Mouse (Mus musculus): ENCODE data around the gene Arpc4.
"Not testable (repeated sequence)": the region's sequence is repeated elsewhere in the genome, so short reads cannot be mapped to it uniquely, and the experiment has no call there.

The Arpc4 gene

GRCm38 (mm10) chr6:113377496-113378385 is at the start of gene Arpc4, which contains the start of gene Tada3:
Arpc4 (plus strand) TSS chr6:113378115.
Tada3 (minus strand) TSS chr6:113377883.
- DNase-seq (ENCODE audit: low spot score in 2 of 2), result peak; percentile 87 to 89

GRCm38 (mm10) chr6:113329396-113329795 is 48.5 kb upstream of the Arpc4 start:
- no peak for DNase-seq (ENCODE audit: low spot score in 2 of 2)

- no peak for DNase-seq (ENCODE audit: low spot score in 2 of 2)
These were observed 47.4 kb upstream of the Arpc4 start for GRCm38 (mm10) chr6:113330547-113330946.

- no peak for DNase-seq (ENCODE audit: low spot score in 2 of 2)
These were observed 46.2 kb upstream of the Arpc4 start for GRCm38 (mm10) chr6:113331721-113332120.

- DNase-seq (ENCODE audit: low spot score in 2 of 2), result not testable (repeated sequence)
These were observed 45.2 kb upstream of the Arpc4 start for GRCm38 (mm10) chr6:113332734-113333133.

- DNase-seq (ENCODE audit: low spot score in 2 of 2), result no peak
These were observed 44.6 kb upstream of the Arpc4 start for GRCm38 (mm10) chr6:113333137-113333950.

- DNase-seq (ENCODE audit: low spot score in 2 of 2), result no peak
These were observed 43.7 kb upstream of the Arpc4 start for GRCm38 (mm10) chr6:113334216-113334615.

- no peak for DNase-seq (ENCODE audit: low spot score in 2 of 2)
These were observed 40.9 kb upstream of the Arpc4 start for GRCm38 (mm10) chr6:113336852-113337620.

GRCm38 (mm10) chr6:113341574-113341973 is 36.3 kb upstream of the Arpc4 start:
- DNase-seq (ENCODE audit: low spot score in 2 of 2), result no peak

- no peak for DNase-seq (ENCODE audit: low spot score in 2 of 2)
These were observed 35.6 kb upstream of the Arpc4 start for GRCm38 (mm10) chr6:113342297-113342696.

- DNase-seq (ENCODE audit: low spot score in 2 of 2), result peak; percentile 75 to 87
These were observed 34.5 kb upstream of the Arpc4 start, which contains the start of gene Camk1 for GRCm38 (mm10) chr6:113343177-113344092. Camk1 (minus strand) TSS chr6:113343984.

GRCm38 (mm10) chr6:113344321-113344720 is 33.6 kb upstream of the Arpc4 start:
- peak; percentile 46 to 84 for DNase-seq (ENCODE audit: low spot score in 2 of 2)

GRCm38 (mm10) chr6:113346897-113347296 is 31.0 kb upstream of the Arpc4 start:
- DNase-seq (ENCODE audit: low spot score in 2 of 2), result no peak

GRCm38 (mm10) chr6:113350538-113350937 is 27.4 kb upstream of the Arpc4 start:
- no peak for DNase-seq (ENCODE audit: low spot score in 2 of 2)

- no peak for DNase-seq (ENCODE audit: low spot score in 2 of 2)
These were observed 26.8 kb upstream of the Arpc4 start for GRCm38 (mm10) chr6:113351161-113351560.

- DNase-seq (ENCODE audit: low spot score in 2 of 2), result no peak
These were observed 26.3 kb upstream of the Arpc4 start for GRCm38 (mm10) chr6:113351653-113352052.

GRCm38 (mm10) chr6:113352820-113353219 is 25.1 kb upstream of the Arpc4 start:
- no peak for DNase-seq (ENCODE audit: low spot score in 2 of 2)

- DNase-seq (ENCODE audit: low spot score in 2 of 2), result no peak
These were observed 24.2 kb upstream of the Arpc4 start for GRCm38 (mm10) chr6:113353696-113354095.

GRCm38 (mm10) chr6:113361476-113361875 is 16.4 kb upstream of the Arpc4 start:
- DNase-seq (ENCODE audit: low spot score in 2 of 2), result no peak

GRCm38 (mm10) chr6:113362241-113362640 is 15.7 kb upstream of the Arpc4 start:
- no peak for DNase-seq (ENCODE audit: low spot score in 2 of 2)
